Mouse (Mus musculus): ENCODE results near the gene Nes.

Nes gene

DNA sequence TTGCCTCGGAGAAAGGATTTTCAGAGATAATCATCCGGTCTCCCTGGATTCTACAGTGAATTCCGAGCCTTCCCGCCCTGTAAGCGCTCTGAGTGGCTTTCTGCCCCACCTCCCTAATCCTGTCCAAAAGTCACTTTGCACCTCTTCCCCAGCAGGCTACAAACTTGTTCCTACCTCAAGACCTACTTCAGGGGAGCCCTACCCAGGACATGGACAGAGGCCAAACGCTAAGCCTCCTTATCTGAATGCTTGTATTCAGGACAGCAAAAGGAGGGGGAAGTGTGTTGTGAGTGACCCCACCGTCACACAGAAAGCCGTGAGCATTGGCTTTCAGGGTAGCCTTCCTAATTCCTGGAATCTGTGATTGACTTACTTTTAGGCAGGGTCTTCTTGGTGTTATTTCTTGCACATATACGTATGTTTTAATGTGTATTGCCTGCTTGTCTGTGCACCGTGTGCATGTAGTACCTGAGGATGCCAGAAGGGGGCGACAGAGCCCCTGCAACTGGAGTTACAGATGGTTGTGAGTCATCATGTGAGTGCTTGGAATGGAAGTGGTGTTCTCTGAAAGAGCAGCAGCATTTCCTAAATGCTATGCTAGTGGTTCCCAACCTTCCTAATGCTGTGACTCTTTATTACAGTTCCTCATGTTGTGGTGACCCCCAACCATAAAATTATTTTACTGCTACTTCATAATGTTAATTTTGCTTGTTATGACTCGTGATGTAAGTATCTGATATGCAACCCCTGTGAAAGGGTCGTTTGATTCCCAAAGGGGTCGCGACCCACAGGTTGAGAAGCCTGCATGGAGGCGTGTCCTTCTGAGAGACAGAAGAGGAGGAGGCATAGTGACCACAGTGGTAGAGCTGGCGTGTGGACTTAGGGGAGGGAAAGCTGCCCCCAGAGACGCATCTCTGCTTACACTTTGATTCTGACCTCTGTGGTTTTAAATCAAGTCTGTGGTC, 35.2 kb downstream of the Nes start:
- in situ Hi-C loops (cut with MboI, MseI) = no loop called here

DNA sequence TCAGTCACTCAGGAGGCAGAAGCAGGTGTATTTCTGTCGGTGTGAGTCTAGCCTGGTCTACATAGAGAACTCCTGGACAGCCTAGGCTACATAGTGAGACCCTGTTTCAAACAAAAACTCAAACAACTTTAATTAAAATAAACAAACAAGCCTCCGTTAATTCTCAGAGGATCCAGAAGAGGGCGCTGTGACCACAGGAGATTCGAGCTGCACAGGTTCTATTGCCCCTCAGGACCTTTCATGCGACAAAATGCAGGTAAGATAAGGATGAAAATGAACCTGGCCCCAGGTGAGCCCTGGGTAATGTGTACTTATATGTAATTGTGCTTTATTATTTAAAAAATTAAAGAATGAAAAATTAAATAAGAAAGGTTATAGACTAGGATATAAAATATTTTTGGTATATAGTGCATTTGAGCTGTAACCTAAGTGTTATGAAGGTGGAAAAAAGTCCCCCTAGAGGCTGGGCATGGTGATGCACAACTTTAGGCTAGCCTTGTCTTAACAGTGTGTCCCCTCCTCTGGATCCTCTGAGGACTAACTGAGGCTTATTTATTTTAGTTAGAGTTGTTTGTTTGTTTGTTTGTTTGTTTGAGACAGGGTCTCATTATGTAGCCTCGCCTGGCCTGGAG, 39.9 kb downstream of the Nes start:
- in situ Hi-C loops (cut with MboI, MseI) = no loop called here

DNA sequence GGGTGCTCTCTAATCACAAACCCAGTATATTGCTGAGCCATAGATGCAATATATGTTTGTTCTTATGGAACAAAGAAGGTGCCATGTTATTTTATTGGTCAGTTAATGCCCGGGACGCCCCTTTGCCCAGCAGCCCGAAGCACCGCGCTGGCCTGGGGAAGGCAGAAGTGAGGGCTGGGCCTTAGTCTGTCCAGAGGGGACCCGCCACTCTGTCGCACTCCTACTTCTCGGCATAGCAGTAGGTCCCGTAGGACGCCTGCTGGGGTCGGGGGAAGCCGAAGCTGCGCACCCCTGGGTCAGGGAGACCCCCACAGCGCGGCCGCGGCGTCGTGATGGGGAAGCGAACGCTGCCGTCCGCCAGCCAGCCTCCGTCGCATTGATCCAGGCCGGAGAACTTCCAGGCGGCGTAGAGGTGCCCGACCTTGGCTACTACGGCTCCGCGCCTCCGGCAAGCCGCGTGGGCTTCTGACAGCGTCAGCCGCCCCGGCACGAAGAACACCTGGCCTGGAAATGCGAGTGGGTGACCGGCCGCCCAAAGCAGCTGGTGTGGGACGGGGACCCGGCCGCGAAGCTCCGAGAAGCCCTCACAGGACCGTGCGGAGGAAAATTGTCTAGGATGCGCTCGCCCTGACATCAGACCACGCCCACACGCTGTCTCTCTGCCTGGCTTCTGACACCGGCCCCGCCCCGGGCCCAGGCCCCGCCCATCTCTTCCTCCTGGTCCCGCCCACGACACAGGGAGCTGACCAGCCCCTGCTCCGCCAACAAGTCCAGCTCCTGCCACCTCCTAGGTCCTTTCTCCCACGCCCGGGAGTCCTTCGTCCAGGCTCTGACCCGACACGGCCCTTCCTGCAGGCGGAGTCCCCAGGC, 51.7 kb downstream of the Nes start:
- in situ Hi-C loops (cut with MboI, MseI) = no loop called here

DNA sequence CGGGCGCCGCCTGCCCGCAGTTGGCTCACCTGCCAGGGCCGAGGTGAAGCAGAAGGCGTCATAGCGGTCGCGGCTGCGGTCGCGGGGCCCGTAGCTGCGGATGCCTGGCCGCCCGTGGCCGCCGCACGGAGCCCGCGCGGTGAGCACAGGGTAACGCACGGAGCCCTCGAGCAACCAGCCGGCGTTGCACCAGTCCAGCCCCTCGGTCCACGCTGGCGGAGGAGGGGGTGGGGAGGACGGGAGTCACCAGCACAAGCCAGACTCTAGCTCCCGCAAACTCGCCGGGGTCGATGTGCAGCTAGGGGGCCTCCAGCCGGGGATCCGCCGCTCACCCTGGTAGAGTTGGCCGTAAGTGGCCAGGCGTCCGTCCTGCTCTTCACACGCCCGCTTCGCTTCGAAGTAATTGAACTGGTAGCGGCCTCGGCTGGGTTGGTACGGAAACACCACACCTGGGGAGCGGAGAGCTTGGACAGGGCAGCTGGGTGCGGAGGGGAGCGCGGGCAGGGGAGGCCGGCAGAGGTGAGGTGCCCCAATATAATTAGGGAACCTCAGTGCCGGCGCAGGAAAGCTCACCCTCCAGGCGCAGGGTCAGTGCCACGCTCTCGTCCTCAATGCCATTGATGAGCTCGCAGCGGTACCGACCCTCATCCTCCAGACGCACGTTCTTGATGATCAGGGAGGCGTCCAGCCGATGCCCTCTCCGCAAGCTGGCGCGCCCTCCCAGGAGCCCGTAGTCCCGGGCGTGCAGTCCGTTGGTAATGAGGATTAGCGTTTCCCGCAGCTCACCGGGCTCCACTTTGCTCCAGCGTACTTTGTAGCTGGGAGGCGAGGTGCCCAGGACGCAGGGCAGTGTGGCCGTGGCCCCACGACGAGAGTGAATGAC, 52.6 kb downstream of the Nes start:
- in situ Hi-C loops (cut with MboI, MseI) = no loop called here

DNA sequence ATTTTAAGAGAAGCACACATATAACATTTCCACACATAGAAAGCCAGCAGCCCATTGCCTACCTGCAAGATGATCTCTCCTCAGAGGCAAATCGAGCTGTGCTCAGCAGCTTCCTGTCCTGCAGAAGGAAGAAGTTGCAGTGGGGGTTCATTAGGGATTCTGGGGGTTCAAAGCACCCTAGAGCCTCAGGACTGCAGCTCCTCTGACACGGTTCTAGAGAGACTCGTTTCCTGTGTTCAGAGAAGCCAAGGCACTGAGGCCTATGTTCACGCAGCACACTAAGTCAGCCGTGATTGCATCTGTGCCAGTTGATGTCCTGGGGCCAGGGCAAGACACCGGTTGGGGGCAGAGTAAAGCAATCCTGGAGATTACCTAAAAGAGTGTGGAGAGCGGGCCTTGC, 55.9 kb downstream of the Nes start:
- in situ Hi-C loops (cut with MboI, MseI) = no loop called here

DNA sequence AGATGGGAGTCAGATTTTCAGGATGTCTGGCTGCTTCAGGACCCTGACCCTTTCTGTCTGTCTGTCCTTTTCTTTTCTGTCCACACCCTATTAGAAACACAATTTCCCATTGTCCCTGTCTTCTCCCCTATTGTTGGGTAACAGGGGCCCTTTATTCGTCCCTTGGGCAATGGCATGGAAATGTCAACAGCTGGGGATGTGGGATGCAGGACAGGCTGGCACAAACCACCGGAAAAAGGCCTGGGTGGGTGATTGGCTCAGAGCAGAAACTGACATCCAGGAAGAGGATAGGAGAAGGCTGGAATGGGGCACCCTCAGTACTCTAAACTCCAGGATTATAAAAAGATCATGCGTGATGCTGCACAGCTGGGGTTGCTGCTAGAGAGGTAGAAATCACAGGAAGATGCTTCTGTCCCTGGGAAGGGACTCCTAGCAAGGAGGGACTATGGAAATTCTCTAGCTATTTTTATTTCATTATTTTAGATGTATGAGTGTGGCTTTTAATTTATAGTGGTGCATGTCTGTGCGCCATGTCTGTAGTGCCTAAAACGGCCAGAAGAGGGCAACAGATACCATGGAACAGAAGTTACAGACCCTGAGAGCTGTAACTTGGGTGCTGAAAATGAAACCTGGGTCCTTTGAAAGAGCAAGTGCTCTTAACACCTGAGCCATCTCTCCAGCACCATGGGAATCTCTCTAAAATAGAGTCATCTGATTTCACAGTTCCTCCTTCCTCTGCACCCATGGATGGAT, 56.7 kb downstream of the Nes start, which contains the start of gene Hapln2:
TSS of gene Hapln2 (minus strand) at position 150 of the 753 bp plus-strand sequence.
- in situ Hi-C loops (cut with MboI, MseI) = no loop called here
